Mouse (Mus musculus) erythroblast, embryonic 14.5 days (primary cell): ENCODE results near the gene Sec14l1.

ENCODE experiments used
- GATA1 ChIP-seq: IDR thresholded peaks from 2 replicates; pipeline ENCODE4 v1.6.1; 2012; ENCODE audit warnings: low read length, inconsistent platforms, mixed read lengths
- TAL1 ChIP-seq: IDR thresholded peaks from 3 replicates; pipeline ENCODE4 v1.6.1; 2012; ENCODE audit warnings: low read length, inconsistent platforms, mixed read lengths

DNA sequence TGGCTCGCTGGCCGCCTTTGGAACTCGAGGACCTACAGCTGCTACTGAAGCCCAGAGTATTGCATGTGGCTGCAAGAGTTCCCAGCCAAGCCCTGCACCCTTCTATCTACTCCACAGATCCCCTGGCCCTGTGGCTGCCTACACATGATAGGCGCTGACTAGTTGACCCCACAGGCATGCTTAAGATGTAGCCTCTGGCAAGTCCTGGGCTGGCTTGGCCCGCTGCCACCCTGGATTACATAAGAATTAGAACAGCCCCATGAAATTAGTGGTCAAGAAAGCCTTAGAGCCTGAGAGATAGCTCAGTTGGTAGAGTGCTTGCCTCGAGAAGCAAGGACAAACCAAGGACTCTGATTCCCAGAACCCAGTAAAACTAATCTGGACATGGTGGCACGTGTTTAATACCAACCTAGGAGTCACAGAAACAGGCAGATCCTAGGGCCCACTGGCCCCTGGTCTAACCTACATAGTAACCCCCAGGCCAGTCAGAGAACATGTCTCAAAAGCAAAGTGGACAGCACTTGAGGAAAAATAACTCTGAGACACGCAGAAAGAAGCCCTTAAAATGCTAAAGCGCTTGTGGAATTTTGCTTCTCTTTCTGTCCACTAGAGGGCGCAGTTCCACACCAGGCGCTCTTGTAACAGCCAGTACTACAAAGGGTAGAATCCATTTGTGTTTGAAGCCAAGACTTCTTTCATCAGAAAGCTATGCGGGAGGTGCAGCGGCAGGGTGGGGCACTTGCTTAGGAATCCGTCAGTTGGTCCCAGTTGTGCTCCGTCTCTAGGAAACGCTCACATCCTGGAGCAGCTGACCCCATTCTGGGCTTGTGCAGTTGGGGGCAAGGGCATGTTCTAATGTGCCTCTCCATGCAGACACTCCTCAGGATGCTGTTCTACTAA is 33.6 kb upstream of the Sec14l1 start:
- TF ChIP-seq TAL1 (no peak), GATA1 (no peak)
